Mouse (Mus musculus): Measurements from ENCODE around the gene G0s2. TPM values are rescaled to one million over a fixed set of nuclear protein-coding genes. Genes with fewer than 3 reads are reported as not detected.

Gene G0s2
- total and polyA plus RNA-seq, 3 experiments = not detected

- TF ChIP-seq EP300 (IDR thresholded peaks at IDR 0.05; ENCODE audit: low read length) = no peak
- TF ChIP-seq USF2 (conservative IDR thresholded peaks at IDR 0.05; ENCODE audit: low read depth, low read length) = no peak
- TF ChIP-seq GABPA (IDR thresholded peaks at IDR 0.05; ENCODE audit: insufficient replicate concordance, low read depth, low read length) = no peak
- TF ChIP-seq ETS1 (conservative IDR thresholded peaks at IDR 0.05; ENCODE audit: low read depth, low read length) = no peak
- no peak for TF ChIP-seq ELF1 (IDR thresholded peaks at IDR 0.05; ENCODE audit: low read depth, low read length)
- no peak for TF ChIP-seq JUN (IDR thresholded peaks at IDR 0.05; ENCODE audit: insufficient read depth, low read depth, low read length)
- no peak for TF ChIP-seq USF1 (IDR thresholded peaks at IDR 0.05; ENCODE audit: low read depth, low read length)
- no peak for TF ChIP-seq MXI1 (IDR thresholded peaks at IDR 0.05; ENCODE audit: low read depth, low read length)
- in situ Hi-C loops (cut with MboI; ENCODE audit: low pct_ligation_motif_present, low pct_unique_long_range_greater_than_20kb, low sequenced_read_pairs) (no loop called here), dilution Hi-C loops (cut with MboI; ENCODE audit: extremely low pct_ligation_motif_present, extremely low pct_unique_long_range_greater_than_20kb, low sequenced_read_pairs) (no loop called here)
- Histone ChIP-seq H3K9ac (ENCODE audit: insufficient read depth, low read depth) (no peak overlapping the region), H3K27ac (ENCODE audit: insufficient read depth, low read depth) (no peak overlapping the region), H3K36me3 (replicated peaks in 1 of 2; ENCODE audit: control insufficient read depth in 1 of 2, insufficient read depth in 1 of 2, low read length in 1 of 2) (peaks cover 5 to 44% of the 10 kb centered on the region in 2 experiments), H3K4me2 (ENCODE audit: insufficient read depth, low read depth, poor library complexity, severe bottlenecking) (no peak overlapping the region), H3K9me3 (replicated peaks; ENCODE audit: low read length) (no peaks in the 10 kb centered on the region), H3K27me3 (replicated peaks) (no peaks in the 10 kb centered on the region), H3K4me3 (replicated peaks in 1 of 3; ENCODE audit: low read depth in 2 of 3, low read length in 2 of 3, poor library complexity in 1 of 3) (peak overlapping the region in 1 of 3 experiments; percentile 16), H3K4me1 (ENCODE audit: control insufficient read depth in 1 of 2, insufficient read depth in 2 of 2) (peaks cover 12 to 27% of the 10 kb centered on the region in 2 experiments), H3K79me2 (replicated peaks; ENCODE audit: control insufficient read depth, extremely low read depth, insufficient read depth, poor library complexity, severe bottlenecking) (no peaks in the 10 kb centered on the region)
- no peak for DNase-seq (ENCODE audit: extremely low read depth)
Measured at GRCm38 (mm10) chr1:193263026-193263907, 9.8 kb downstream of the G0s2 start.

- TF ChIP-seq JUND (conservative IDR thresholded peaks at IDR 0.05; ENCODE audit: low read depth, low read length) (no peak), SIN3A (IDR thresholded peaks at IDR 0.05; ENCODE audit: low read length) (no peak), KAT2A (IDR thresholded peaks at IDR 0.05; ENCODE audit: insufficient replicate concordance, low read length) (no peak), USF1 (IDR thresholded peaks at IDR 0.05; ENCODE audit: low read depth, low read length) (no peak), ZNF384 (IDR thresholded peaks at IDR 0.05; ENCODE audit: low read depth, low read length) (no peak), ELF1 (IDR thresholded peaks at IDR 0.05; ENCODE audit: low read depth, low read length) (no peak), NRF1 (IDR thresholded peaks at IDR 0.05; ENCODE audit: low read depth, low read length) (no peak), UBTF (IDR thresholded peaks at IDR 0.05; ENCODE audit: low read depth, low read length) (no peak), GABPA (IDR thresholded peaks at IDR 0.05; ENCODE audit: insufficient replicate concordance, low read depth, low read length) (no peak), RAD21 (IDR thresholded peaks at IDR 0.05; ENCODE audit: low read depth, low read length) (no peak), JUN (IDR thresholded peaks at IDR 0.05; ENCODE audit: insufficient read depth, low read depth, low read length) (no peak)
- dilution Hi-C loops (cut with MboI; ENCODE audit: extremely low pct_ligation_motif_present, extremely low pct_unique_long_range_greater_than_20kb, low sequenced_read_pairs) = no loop called here
- H3K9ac ChIP-seq (ENCODE audit: insufficient read depth, low read depth) = no peak overlapping the region
- H3K4me1 ChIP-seq (ENCODE audit: control insufficient read depth in 1 of 2, insufficient read depth in 2 of 2) = peaks cover 12 to 27% of the 10 kb centered on the region in 2 experiments
- H3K9me3 ChIP-seq (replicated peaks; ENCODE audit: low read length) = no peaks in the 10 kb centered on the region
- H3K79me2 ChIP-seq (replicated peaks; ENCODE audit: control insufficient read depth, extremely low read depth, insufficient read depth, poor library complexity, severe bottlenecking) = no peaks in the 10 kb centered on the region
- H3K4me3 ChIP-seq (replicated peaks in 1 of 3; ENCODE audit: low read depth in 2 of 3, low read length in 2 of 3, poor library complexity in 1 of 3) = no peak overlapping the region
- peaks cover 5 to 42% of the 10 kb centered on the region in 2 experiments for H3K36me3 ChIP-seq (replicated peaks in 1 of 2; ENCODE audit: control insufficient read depth in 1 of 2, insufficient read depth in 1 of 2, low read length in 1 of 2)
- in situ Hi-C loops (cut with MboI; ENCODE audit: low pct_ligation_motif_present, low pct_unique_long_range_greater_than_20kb, low sequenced_read_pairs) = no loop called here
- H3K4me2 ChIP-seq (ENCODE audit: insufficient read depth, low read depth, poor library complexity, severe bottlenecking) = no peak overlapping the region
- no peak for DNase-seq (ENCODE audit: extremely low read depth)
- H3K27me3 ChIP-seq (replicated peaks) = no peaks in the 10 kb centered on the region
- no peak overlapping the region for H3K27ac ChIP-seq (ENCODE audit: insufficient read depth, low read depth)
Measured at GRCm38 (mm10) chr1:193261897-193262548, 11.0 kb downstream of the G0s2 start.
